Mouse (Mus musculus) kidney, postnatal 0 days (tissue): ENCODE data around the gene Lhcgr. TPM values are rescaled to one million over a fixed set of nuclear protein-coding genes. Genes with fewer than 3 reads are reported as not detected.

ENCODE experiments used
- ATAC-seq: fragments of 200-750 bp; cut with Nextera tagmentation; replicated peaks from 2 replicates; pipeline ENCODE4 v1.8.0; 2017; ENCODE audit warnings: low read depth, moderate number of reproducible peaks, moderate TSS enrichment, moderate library complexity; ENCODE audit not compliant: low FRiP score
- DNase-seq: peaks from one replicate; pipeline ENCODE4 v3.0.0-alpha.2; 2016; ENCODE audit warnings: low spot score
- H3K27ac ChIP-seq: fragments of 300-500 bp; sonication (generic); 2 replicates; pipeline ENCODE4 v1.5.1; 2014; ENCODE audit warnings: mild to moderate bottlenecking
- H3K27me3 ChIP-seq: fragments of 300-500 bp; sonication (generic); 2 replicates; pipeline ENCODE4 v1.6.1; 2014; ENCODE audit warnings: low read length, mixed read lengths; ENCODE audit not compliant: insufficient read depth
- H3K36me3 ChIP-seq: fragments of 300-500 bp; sonication (generic); 2 replicates; pipeline ENCODE4 v1.6.1; 2014; ENCODE audit warnings: low read length, mixed read lengths; ENCODE audit not compliant: insufficient read depth
- H3K4me1 ChIP-seq: fragments of 300-500 bp; sonication (generic); replicated peaks from 2 replicates; pipeline ENCODE4 v1.6.1; 2014; ENCODE audit warnings: antibody characterized with exemption, low read length, mixed read lengths; ENCODE audit not compliant: insufficient read depth
- H3K4me2 ChIP-seq: fragments of 300-500 bp; sonication (generic); 2 replicates; pipeline ENCODE4 v1.6.1; 2014; ENCODE audit warnings: mild to moderate bottlenecking, low read length, moderate library complexity, mixed read lengths
- H3K4me3 ChIP-seq: fragments of 300-500 bp; sonication (generic); replicated peaks from 2 replicates; pipeline ENCODE4 v1.5.1; 2014; ENCODE audit warnings: low read depth, low read length
- H3K9ac ChIP-seq: fragments of 300-500 bp; sonication (generic); 2 replicates; pipeline ENCODE4 v1.6.1; 2014; ENCODE audit warnings: low read depth, low read length
- H3K9me3 ChIP-seq: fragments of 300-500 bp; sonication (generic); replicated peaks from 2 replicates; pipeline ENCODE4 v1.6.1; 2016; ENCODE audit warnings: low read length, inconsistent platforms, mixed read lengths
- CTCF ChIP-seq: IDR thresholded peaks from 2 replicates; pipeline ENCODE4 v1.5.1; 2016; ENCODE audit warnings: antibody characterized with exemption, low read depth, mild to moderate bottlenecking, moderate library complexity
- WGBS: fragments of 180-500 bp; shearing (Covaris S2); extraction: QIAGEN DNeasy Blood & Tissue Kit; methylation state at CpG from one replicate; pipeline ENCODE4 v1.1.7; 2014; 5-methylcytosine and 5-hydroxymethylcytosine counted together
- polyA plus RNA-seq: library from polyadenylated mRNA; unstranded; fragments of >200 nt; fragmentation: Nextera tagmentation; extraction: Ambion mirVana; gene quantifications from 2 replicates; pipeline ENCODE4 v1.2.1, GENCODE M21; 2015

Lhcgr gene
- polyA plus RNA-seq, 1 experiment from 2014 or later: 0.14 TPM

- H3K36me3 ChIP-seq: no peaks in the 10 kb centered on the region
- DNase-seq: no peak
- no peaks in the 10 kb centered on the region for H3K4me1 ChIP-seq
- no peak for TF ChIP-seq CTCF
- H3K27ac ChIP-seq: no peak overlapping the region
- ATAC-seq: no peak
- no peak overlapping the region for H3K4me3 ChIP-seq
- no peak overlapping the region for H3K4me2 ChIP-seq
- no peak overlapping the region for H3K9ac ChIP-seq
- H3K27me3 ChIP-seq: no peaks in the 10 kb centered on the region
- 91% methylated on average over 6 of the region's 6 CpGs for WGBS
- no peaks in the 10 kb centered on the region for H3K9me3 ChIP-seq
These were observed 24.9 kb downstream of the Lhcgr start for GRCm38 (mm10) chr17:88766857-88767256.

- WGBS: 65% methylated on average over 3 of the region's 3 CpGs
- no peak overlapping the region for H3K27ac ChIP-seq
- ATAC-seq (no peak), DNase-seq (no peak)
- no peak overlapping the region for H3K9ac ChIP-seq
- H3K4me1 ChIP-seq: no peaks in the 10 kb centered on the region
- H3K27me3 ChIP-seq: no peaks in the 10 kb centered on the region
- no peak overlapping the region for H3K4me2 ChIP-seq
- no peaks in the 10 kb centered on the region for H3K36me3 ChIP-seq
- no peak for TF ChIP-seq CTCF
- H3K4me3 ChIP-seq: no peak overlapping the region
- H3K9me3 ChIP-seq: no peaks in the 10 kb centered on the region
These were observed 27.7 kb downstream of the Lhcgr start for GRCm38 (mm10) chr17:88764136-88764485.

- Histone ChIP-seq H3K9ac (no peak overlapping the region), H3K4me2 (no peak overlapping the region), H3K27me3 (no peaks in the 10 kb centered on the region), H3K4me1 (no peaks in the 10 kb centered on the region), H3K4me3 (no peak overlapping the region), H3K27ac (no peak overlapping the region), H3K9me3 (no peaks in the 10 kb centered on the region), H3K36me3 (no peaks in the 10 kb centered on the region)
- ATAC-seq (no peak), DNase-seq (no peak)
- 43% methylated on average over 5 of the region's 5 CpGs for WGBS
- no peak for TF ChIP-seq CTCF
These were observed 28.2 kb downstream of the Lhcgr start for GRCm38 (mm10) chr17:88763396-88764135.

- ATAC-seq (no peak), DNase-seq (no peak)
- no peak overlapping the region for H3K27ac ChIP-seq
- no peak overlapping the region for H3K9ac ChIP-seq
- H3K4me3 ChIP-seq: no peak overlapping the region
- H3K4me1 ChIP-seq: no peaks in the 10 kb centered on the region
- 40% methylated on average over 9 of the region's 9 CpGs for whole genome bisulfite sequencing
- H3K36me3 ChIP-seq: no peaks in the 10 kb centered on the region
- TF ChIP-seq CTCF: no peak
- no peaks in the 10 kb centered on the region for H3K9me3 ChIP-seq
- no peak overlapping the region for H3K4me2 ChIP-seq
- no peaks in the 10 kb centered on the region for H3K27me3 ChIP-seq
These were observed 33.8 kb downstream of the Lhcgr start for GRCm38 (mm10) chr17:88758003-88758437.

- TF ChIP-seq CTCF: no peak
- no peak overlapping the region for H3K4me3 ChIP-seq
These were observed 36.0 kb downstream of the Lhcgr start for GRCm38 (mm10) chr17:88755776-88756175.

GRCm38 (mm10) chr17:88753472-88753857 is 38.3 kb downstream of the Lhcgr start:
- no peak for DNase-seq

More at GRCm38 (mm10) chr17:88755776-88756175, 36.0 kb downstream of the Lhcgr start:
- Histone ChIP-seq H3K9me3 (no peaks in the 10 kb centered on the region), H3K4me2 (no peak overlapping the region), H3K9ac (no peak overlapping the region), H3K4me1 (no peaks in the 10 kb centered on the region), H3K27ac (no peak overlapping the region), H3K36me3 (no peaks in the 10 kb centered on the region), H3K27me3 (no peaks in the 10 kb centered on the region)
- 52% methylated on average over 6 of the region's 6 CpGs for WGBS
- DNase-seq (no peak), ATAC-seq (no peak)

More at GRCm38 (mm10) chr17:88753472-88753857, 38.3 kb downstream of the Lhcgr start:
- TF ChIP-seq CTCF: no peak
- Histone ChIP-seq H3K36me3 (no peaks in the 10 kb centered on the region), H3K9me3 (no peaks in the 10 kb centered on the region), H3K4me2 (peak overlapping the region; percentile 53), H3K9ac (no peak overlapping the region), H3K4me1 (no peaks in the 10 kb centered on the region), H3K4me3 (peak overlapping the region; percentile 6; the same call in 1 of the 2 replicates), H3K27me3 (no peaks in the 10 kb centered on the region), H3K27ac (no peak overlapping the region)
- no peak for ATAC-seq
- WGBS: 24% methylated on average over 12 of the region's 12 CpGs
